Mouse (Mus musculus): ENCODE results near the gene Ccdc136. TPM values are rescaled to one million over a fixed set of nuclear protein-coding genes. Genes with fewer than 3 reads are reported as not detected.
A peak's percentile ranks its signal among the peaks of the same experiment; 100 is the strongest.

Gene Ccdc136
- polyA plus RNA-seq, 1 experiment, result not detected

- Histone ChIP-seq H3K27ac (replicated peaks; ENCODE audit: low read depth, low read length) (no peak overlapping the region), H3K4me3 (ENCODE audit: insufficient read depth, low read depth, low read length) (no peak overlapping the region), H3K4me1 (ENCODE audit: control insufficient read depth, insufficient read depth, insufficient read length, low read length) (no peaks in the 10 kb centered on the region)
Observed at GRCm38 (mm10) chr6:29425118-29425517, 29.0 kb downstream of the Ccdc136 start.

DNA sequence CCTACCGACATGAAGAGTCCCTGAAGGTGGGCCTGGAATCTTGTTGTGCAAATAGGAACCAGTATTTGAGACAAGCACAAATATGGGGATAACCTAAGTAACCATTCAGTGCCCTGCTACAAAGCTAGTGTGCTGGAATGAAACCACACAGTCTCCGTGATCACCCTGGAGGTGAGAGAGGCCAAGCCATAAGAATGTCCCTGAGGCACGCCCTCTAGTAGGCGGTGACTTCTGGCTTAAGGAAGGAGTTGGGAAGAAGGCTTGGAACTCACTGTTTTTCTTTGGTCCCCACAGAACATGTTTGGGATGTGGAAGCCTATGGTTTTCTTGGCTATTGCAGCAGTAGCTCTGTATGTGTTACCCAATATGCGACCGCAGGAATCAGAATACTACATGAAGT lies 30.2 kb downstream of the Ccdc136 start:
- Histone ChIP-seq H3K4me3 (ENCODE audit: insufficient read depth, low read depth, low read length) (no peak overlapping the region), H3K27ac (replicated peaks; ENCODE audit: low read depth, low read length) (no peak overlapping the region), H3K4me1 (ENCODE audit: control insufficient read depth, insufficient read depth, insufficient read length, low read length) (no peaks in the 10 kb centered on the region)

- H3K4me1 ChIP-seq (ENCODE audit: control insufficient read depth, insufficient read depth, insufficient read length, low read length), result no peaks in the 10 kb centered on the region
- no peak overlapping the region for H3K27ac ChIP-seq (replicated peaks; ENCODE audit: low read depth, low read length)
- no peak overlapping the region for H3K4me3 ChIP-seq (ENCODE audit: insufficient read depth, low read depth, low read length)
Observed at GRCm38 (mm10) chr6:29428171-29428570, 32.1 kb downstream of the Ccdc136 start.

- Histone ChIP-seq H3K4me1 (ENCODE audit: control insufficient read depth, insufficient read depth, insufficient read length, low read length) (peaks cover 3% of the 10 kb centered on the region; the same call in 1 of the 2 replicates), H3K4me3 (ENCODE audit: insufficient read depth, low read depth, low read length) (no peak overlapping the region), H3K27ac (replicated peaks; ENCODE audit: low read depth, low read length) (no peak overlapping the region)
Observed at GRCm38 (mm10) chr6:29430681-29431420, 34.7 kb downstream of the Ccdc136 start.

DNA sequence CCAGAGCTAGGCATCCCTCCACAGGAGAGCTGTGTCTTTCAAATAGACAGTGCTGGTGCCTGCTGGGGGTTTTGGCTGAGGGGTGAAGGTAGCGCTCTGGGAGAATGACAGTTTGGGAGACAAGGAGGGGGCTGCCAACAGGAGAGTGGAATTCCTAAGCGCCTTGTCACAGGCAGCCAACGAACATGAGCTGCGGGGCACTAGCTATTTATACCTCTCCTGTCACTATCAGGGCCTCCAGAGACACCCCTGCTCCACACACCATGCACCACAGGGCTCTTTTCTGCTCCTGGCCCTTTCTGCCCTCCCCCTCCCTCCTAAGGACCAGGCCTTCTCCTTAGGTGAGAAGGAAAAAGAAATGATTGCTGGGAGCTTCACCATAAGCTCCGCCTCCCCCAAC lies 35.4 kb downstream of the Ccdc136 start:
- H3K4me1 ChIP-seq (ENCODE audit: control insufficient read depth, insufficient read depth, insufficient read length, low read length), result peaks cover 3% of the 10 kb centered on the region; the same call in 1 of the 2 replicates
- no peak overlapping the region for H3K27ac ChIP-seq (replicated peaks; ENCODE audit: low read depth, low read length)
- no peak overlapping the region for H3K4me3 ChIP-seq (ENCODE audit: insufficient read depth, low read depth, low read length)

DNA sequence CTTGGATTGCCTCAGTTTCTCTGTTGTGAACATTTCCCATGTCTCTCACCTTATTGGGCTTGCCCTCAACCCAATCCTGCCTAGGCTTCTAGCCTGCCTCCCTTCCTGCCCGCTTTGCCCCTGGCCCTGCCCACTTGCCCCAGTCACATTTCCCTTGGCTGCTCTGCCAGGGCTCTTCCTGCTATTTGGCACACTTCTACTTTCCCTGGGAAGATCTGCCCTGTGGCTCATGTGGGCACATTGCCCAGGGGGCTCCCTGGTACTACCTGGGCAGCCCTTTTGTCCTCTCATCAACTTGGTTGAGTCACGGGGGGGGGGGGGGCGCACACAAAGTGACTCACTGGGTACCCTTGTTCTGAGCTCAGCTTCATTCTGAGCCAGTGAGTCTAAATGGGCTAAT lies 36.0 kb downstream of the Ccdc136 start:
- H3K27ac ChIP-seq (replicated peaks; ENCODE audit: low read depth, low read length), result no peak overlapping the region
- no peak overlapping the region for H3K4me3 ChIP-seq (ENCODE audit: insufficient read depth, low read depth, low read length)
- peaks cover 3% of the 10 kb centered on the region; the same call in 1 of the 2 replicates for H3K4me1 ChIP-seq (ENCODE audit: control insufficient read depth, insufficient read depth, insufficient read length, low read length)

GRCm38 (mm10) chr6:29432676-29433037 lies 36.5 kb downstream of the Ccdc136 start:
- peaks cover 3% of the 10 kb centered on the region; the same call in 1 of the 2 replicates for H3K4me1 ChIP-seq (ENCODE audit: control insufficient read depth, insufficient read depth, insufficient read length, low read length)
- 0 out of 2 replicates have a peak overlapping the region, but pooled peaks have one; percentile 20 for H3K4me3 ChIP-seq (ENCODE audit: insufficient read depth, low read depth, low read length)
- H3K27ac ChIP-seq (replicated peaks; ENCODE audit: low read depth, low read length), result no peak overlapping the region

DNA sequence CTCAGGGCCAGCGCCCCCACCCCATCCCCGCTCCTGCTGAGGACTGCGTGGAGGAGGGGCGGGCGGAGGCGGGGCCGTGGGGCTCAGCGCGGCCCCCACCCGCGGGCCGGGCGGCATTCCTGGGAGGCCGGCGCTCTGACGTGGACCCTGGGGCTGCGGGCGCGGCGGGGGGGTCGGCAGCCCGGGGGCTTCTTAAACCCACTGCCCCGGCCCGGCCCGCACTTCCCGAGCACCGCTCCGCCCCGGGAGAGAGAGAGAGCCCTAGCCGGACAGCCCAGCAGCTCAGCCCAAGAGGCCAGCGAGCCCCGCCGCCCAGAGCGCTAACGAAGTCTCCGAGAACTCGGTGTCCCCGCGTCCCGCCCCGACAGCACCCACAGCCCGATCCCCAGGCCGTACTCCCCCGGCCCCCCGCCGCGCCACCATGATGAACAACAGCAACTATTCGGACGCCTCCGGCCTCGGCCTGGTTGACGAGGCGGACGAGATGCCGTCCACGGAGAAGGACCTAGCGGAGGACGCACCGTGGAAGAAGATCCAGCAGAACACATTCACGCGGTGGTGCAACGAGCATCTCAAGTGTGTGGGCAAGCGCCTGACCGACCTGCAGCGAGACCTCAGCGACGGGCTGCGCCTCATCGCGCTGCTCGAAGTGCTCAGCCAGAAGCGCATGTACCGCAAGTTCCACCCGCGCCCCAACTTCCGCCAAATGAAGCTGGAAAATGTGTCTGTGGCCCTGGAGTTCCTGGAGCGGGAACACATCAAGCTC lies 37.1 kb downstream of the Ccdc136 start, which contains the start of gene Flnc:
TSS of gene Flnc (plus strand) at position 219 of the 766 bp plus-strand sequence.
- no peak within 1 kb of the TSS for H3K27ac ChIP-seq (replicated peaks; ENCODE audit: low read depth, low read length)
- peaks cover 3% of the 10 kb centered on the region; the same call in 1 of the 2 replicates for H3K4me1 ChIP-seq (ENCODE audit: control insufficient read depth, insufficient read depth, insufficient read length, low read length)

GRCm38 (mm10) chr6:29433804-29434795 lies 38.0 kb downstream of the Ccdc136 start:
- Histone ChIP-seq H3K27ac (replicated peaks; ENCODE audit: low read depth, low read length) (no peak overlapping the region), H3K4me3 (ENCODE audit: insufficient read depth, low read depth, low read length) (peak overlapping the region; percentile 52), H3K4me1 (ENCODE audit: control insufficient read depth, insufficient read depth, insufficient read length, low read length) (peaks cover 3% of the 10 kb centered on the region; the same call in 1 of the 2 replicates)

More for the DNA sequence above, 37.1 kb downstream of the Ccdc136 start, which contains the start of gene Flnc:
- peak within 1 kb of the TSS; percentile 52 for H3K4me3 ChIP-seq (ENCODE audit: insufficient read depth, low read depth, low read length)

DNA sequence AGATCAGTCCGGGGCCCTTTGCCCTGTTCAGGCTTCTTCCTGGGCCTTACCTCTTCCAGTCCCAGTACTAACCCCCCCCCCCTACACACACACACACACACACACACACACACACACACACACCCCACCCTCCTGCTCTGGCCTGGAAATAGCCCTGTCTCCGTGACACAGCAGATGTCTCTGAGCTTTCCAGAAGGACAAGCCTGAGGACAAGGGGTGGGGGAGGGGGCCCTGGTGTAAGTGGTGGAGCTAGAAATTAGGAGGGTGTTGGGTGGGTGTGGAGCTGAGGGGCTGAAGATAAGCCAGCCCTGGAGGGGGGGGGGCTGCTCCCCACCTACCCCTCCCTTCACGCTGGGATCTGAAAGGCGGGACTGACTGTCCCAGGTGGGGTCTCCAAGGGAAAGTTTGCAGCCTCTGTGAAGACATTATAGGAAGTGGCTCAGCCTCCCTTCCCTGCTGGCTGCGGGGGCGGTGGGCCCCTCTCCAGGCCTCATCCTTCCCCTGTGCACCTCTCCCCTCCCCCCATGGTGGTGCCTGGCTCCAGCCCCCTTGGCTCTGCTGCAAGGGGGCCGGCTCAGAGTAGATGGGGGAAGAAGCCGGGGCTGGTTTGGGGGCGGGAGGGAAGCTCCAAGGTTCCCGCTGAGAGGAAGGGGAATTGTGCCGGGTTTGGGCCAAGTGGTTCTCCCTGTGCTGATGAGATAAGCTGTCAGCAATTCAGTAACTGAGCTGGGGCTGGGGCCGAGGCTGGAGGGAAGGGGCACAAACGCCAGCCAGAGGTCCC lies 39.0 kb downstream of the Ccdc136 start:
- H3K27ac ChIP-seq (replicated peaks; ENCODE audit: low read depth, low read length), result 0 out of 2 replicates have a peak overlapping the region, but pooled peaks have one; percentile 3

DNA sequence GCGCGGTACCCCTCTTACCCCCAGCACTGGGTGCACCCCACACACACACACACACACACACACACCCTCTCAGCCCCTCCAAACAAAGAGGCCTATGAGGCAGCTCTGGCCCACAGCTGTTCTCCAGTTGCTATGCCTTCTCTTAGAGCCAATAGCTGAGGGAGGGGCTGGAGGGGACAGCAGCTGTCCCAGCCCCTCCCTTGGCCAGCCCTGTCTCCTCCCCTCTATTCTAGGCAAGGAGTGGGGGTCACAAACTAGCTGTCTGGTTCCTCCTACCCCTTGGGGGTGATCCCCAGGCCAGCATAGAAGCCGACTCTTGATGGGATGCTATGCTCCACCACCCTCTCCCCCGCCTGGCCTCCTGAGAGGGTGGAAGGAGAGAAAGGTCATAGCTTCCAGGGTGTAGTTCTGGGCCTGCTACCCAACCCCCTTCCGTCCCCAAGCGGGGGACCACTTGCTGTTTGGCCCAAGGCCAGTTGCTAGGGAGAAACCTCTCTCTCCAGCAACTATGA lies 39.9 kb downstream of the Ccdc136 start:
- H3K27ac ChIP-seq (replicated peaks; ENCODE audit: low read depth, low read length), result 0 out of 2 replicates have a peak overlapping the region, but pooled peaks have one; percentile 3
- H3K4me1 ChIP-seq (ENCODE audit: control insufficient read depth, insufficient read depth, insufficient read length, low read length), result peaks cover 3% of the 10 kb centered on the region; the same call in 1 of the 2 replicates
- H3K4me3 ChIP-seq (ENCODE audit: insufficient read depth, low read depth, low read length), result 0 out of 2 replicates have a peak overlapping the region, but pooled peaks have one; percentile 14

More for the DNA sequence above, 39.0 kb downstream of the Ccdc136 start:
- H3K4me1 ChIP-seq (ENCODE audit: control insufficient read depth, insufficient read depth, insufficient read length, low read length), result peaks cover 3% of the 10 kb centered on the region; the same call in 1 of the 2 replicates
- H3K4me3 ChIP-seq (ENCODE audit: insufficient read depth, low read depth, low read length), result peak overlapping the region; percentile 52

- Histone ChIP-seq H3K4me1 (ENCODE audit: control insufficient read depth, insufficient read depth, insufficient read length, low read length) (peaks cover 3% of the 10 kb centered on the region; the same call in 1 of the 2 replicates), H3K4me3 (ENCODE audit: insufficient read depth, low read depth, low read length) (no peak overlapping the region), H3K27ac (replicated peaks; ENCODE audit: low read depth, low read length) (no peak overlapping the region)
Observed at GRCm38 (mm10) chr6:29436461-29436934, 40.4 kb downstream of the Ccdc136 start.

DNA sequence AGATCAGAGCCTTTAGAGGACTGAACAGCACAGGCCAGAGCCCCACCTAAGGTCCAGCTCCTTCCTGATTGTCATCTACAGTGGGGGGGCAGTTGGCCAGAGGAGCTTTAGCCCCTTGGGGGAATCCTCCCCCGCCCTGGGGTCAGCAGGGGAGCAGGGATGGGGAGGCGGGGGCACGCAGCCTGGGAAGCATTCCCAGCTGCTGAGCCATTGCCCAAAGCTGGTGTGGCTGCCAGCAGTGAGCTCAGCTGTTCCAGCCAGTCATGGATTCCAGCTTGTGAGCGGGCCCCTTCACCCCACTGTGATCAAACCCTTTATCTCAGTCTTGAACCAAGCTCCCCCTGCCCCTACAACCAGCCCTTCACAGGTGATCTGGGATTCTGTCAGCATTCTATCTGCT lies 43.1 kb downstream of the Ccdc136 start:
- H3K4me3 ChIP-seq (ENCODE audit: insufficient read depth, low read depth, low read length), result no peak overlapping the region
- no peaks in the 10 kb centered on the region for H3K4me1 ChIP-seq (ENCODE audit: control insufficient read depth, insufficient read depth, insufficient read length, low read length)
- no peak overlapping the region for H3K27ac ChIP-seq (replicated peaks; ENCODE audit: low read depth, low read length)
